13 mouse cellular contexts compared by ENCODE assay signal in the genomic region with DNA sequence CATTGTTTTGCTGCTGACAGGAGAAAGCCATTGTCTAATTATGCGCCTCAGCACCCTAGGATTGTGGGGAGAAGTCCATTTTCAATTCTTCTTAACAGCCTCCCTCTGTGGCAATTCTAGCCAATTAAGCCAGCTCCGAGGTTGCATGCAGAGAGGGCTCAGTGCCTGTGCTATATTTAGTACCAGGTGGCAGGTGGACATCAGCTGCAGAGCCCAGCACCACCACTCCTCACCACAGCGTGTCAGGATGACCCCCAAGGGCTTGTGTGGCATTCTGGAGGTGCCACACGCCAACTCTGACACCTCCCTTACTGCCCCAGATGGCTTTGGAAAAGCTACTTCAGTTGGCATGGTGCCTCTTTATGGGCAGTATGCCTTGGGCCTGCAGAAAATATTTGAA. TPM values are rescaled to one million over a fixed set of nuclear protein-coding genes. Genes with fewer than 3 reads are reported as not detected.
DNase-seq lines count a peak whose midpoint lies in the region; ATAC-seq and TF ChIP-seq lines count a peak whose summit lies in the region.
"Had no signal": no experiment of that assay in that cellular context is flagged by ENCODE, and none has a peak within 500 bp of the region (broad histone marks: within the 10 kb centered on the region; RNA-seq: fewer than 3 reads in every experiment).

No protein-coding gene starts in this region.

- no peak for ATAC-seq in midbrain, embryonic 14.5 days (ENCODE audit: low FRiP score, low TSS enrichment)
- ATAC-seq in hindbrain, postnatal 0 days: peak; percentile 70
- ATAC-seq in stomach, postnatal 0 days (ENCODE audit: low FRiP score, low TSS enrichment): no peak
- no peak for ATAC-seq in megakaryocyte-erythroid progenitor cell, adult 5-6 weeks (replicated peaks; ENCODE audit: low FRiP score, low TSS enrichment, poor library complexity, severe bottlenecking)
- ATAC-seq: inflammation-experienced regulatory T-cells, adult 6 months had no signal

- H3K27me3 ChIP-seq in midbrain, embryonic 14.5 days (ENCODE audit: control insufficient read depth, insufficient read depth, low read length): 0 out of 2 replicates have a peak, but pooled peaks cover 2% of the 10 kb centered on the region
- H3K27me3 ChIP-seq in midbrain, embryonic 10.5 days (ENCODE audit: low read depth, poor library complexity, severe bottlenecking): peaks cover 35% of the 10 kb centered on the region
- H3K27me3 ChIP-seq in hindbrain, postnatal 0 days (ENCODE audit: insufficient read depth, low read length): no peaks in the 10 kb centered on the region
- H3K27me3 ChIP-seq in stomach, postnatal 0 days (ENCODE audit: control insufficient read depth, insufficient read depth, low read length): no peaks in the 10 kb centered on the region

- no peaks in the 10 kb centered on the region for H3K9me3 ChIP-seq in midbrain, embryonic 14.5 days (ENCODE audit: control insufficient read depth, low read length)
- no peaks in the 10 kb centered on the region for H3K9me3 ChIP-seq in midbrain, embryonic 10.5 days (replicated peaks)
- no peaks in the 10 kb centered on the region for H3K9me3 ChIP-seq in hindbrain, postnatal 0 days (ENCODE audit: low read length)
- no peaks in the 10 kb centered on the region for H3K9me3 ChIP-seq in stomach, postnatal 0 days (ENCODE audit: control insufficient read depth, low read length)

- no peak for TF ChIP-seq POLR2A in lung, adult 2 months (IDR thresholded peaks at IDR 0.05; ENCODE audit: borderline replicate concordance, extremely low read depth, low read depth, low read length)

- no peaks in the 10 kb centered on the region for H3K36me3 ChIP-seq in midbrain, embryonic 14.5 days (ENCODE audit: control insufficient read depth, insufficient read depth, low read length)
- H3K36me3 ChIP-seq in midbrain, embryonic 10.5 days: no peaks in the 10 kb centered on the region
- no peaks in the 10 kb centered on the region for H3K36me3 ChIP-seq in hindbrain, postnatal 0 days (ENCODE audit: insufficient read depth, low read length)
- H3K36me3 ChIP-seq in stomach, postnatal 0 days (ENCODE audit: control insufficient read depth, insufficient read depth, low read length): no peaks in the 10 kb centered on the region

- no peak overlapping the region for H3K9ac ChIP-seq in midbrain, embryonic 14.5 days (replicated peaks; ENCODE audit: low read length)
- H3K9ac ChIP-seq in hindbrain, postnatal 0 days (replicated peaks; ENCODE audit: low read length): no peak overlapping the region
- no peak overlapping the region for H3K9ac ChIP-seq in stomach, postnatal 0 days (ENCODE audit: low read length)

- H3K4me1 ChIP-seq in midbrain, embryonic 14.5 days (ENCODE audit: control insufficient read depth, insufficient read depth, low read length): peaks cover 9% of the 10 kb centered on the region
- H3K4me1 ChIP-seq in midbrain, embryonic 10.5 days: peaks cover 13% of the 10 kb centered on the region
- H3K4me1 ChIP-seq in hindbrain, postnatal 0 days (ENCODE audit: insufficient read depth, low read length): peaks cover 15% of the 10 kb centered on the region
- H3K4me1 ChIP-seq in stomach, postnatal 0 days (replicated peaks; ENCODE audit: control insufficient read depth, insufficient read depth): no peaks in the 10 kb centered on the region
- H3K4me1 ChIP-seq in lung, adult 2 months (ENCODE audit: control insufficient read depth, insufficient read depth, low read length): no peaks in the 10 kb centered on the region

- no peak for DNase-seq in midbrain, embryonic 14.5 days
- no peak for DNase-seq in midbrain, embryonic 10.5 days (ENCODE audit: low spot score)
- peak; percentile 90 to 91 for DNase-seq in cerebellum, postnatal 10 days
- DNase-seq in hindbrain, postnatal 0 days (ENCODE audit: low spot score): peak; percentile 64
- peak; percentile 7 for DNase-seq in stomach, postnatal 0 days (ENCODE audit: low spot score)
- DNase-seq in lung, adult 2 months: no peak
- DNase-seq: heart, adult 18-20 months; thymus, postnatal 14 days had no signal

- TF ChIP-seq EP300 in stomach, postnatal 0 days (optimal IDR thresholded peaks at IDR 0.05): no peak

- 0 out of 2 replicates have a peak overlapping the region, but pooled peaks have one; percentile 32 for H3K27ac ChIP-seq in midbrain, embryonic 14.5 days (replicated peaks; ENCODE audit: low read depth, low read length)
- H3K27ac ChIP-seq in midbrain, embryonic 10.5 days (replicated peaks): no peak overlapping the region
- 0 out of 2 replicates have a peak overlapping the region, but pooled peaks have one; percentile 26 for H3K27ac ChIP-seq in hindbrain, postnatal 0 days
- H3K27ac ChIP-seq in stomach, postnatal 0 days (replicated peaks): no peak overlapping the region

- H3K4me2 ChIP-seq in midbrain, embryonic 14.5 days (ENCODE audit: low read length): no peak overlapping the region
- H3K4me2 ChIP-seq in hindbrain, postnatal 0 days (ENCODE audit: low read depth, low read length): no peak overlapping the region
- H3K4me2 ChIP-seq in stomach, postnatal 0 days (replicated peaks; ENCODE audit: low read depth): no peak overlapping the region

- TF ChIP-seq CTCF in hindbrain, postnatal 0 days (IDR thresholded peaks at IDR 0.05; ENCODE audit: low read depth): 0 out of 2 replicates have a peak, but pooled peaks have one; percentile 5
- TF ChIP-seq CTCF in stomach, postnatal 0 days (IDR thresholded peaks at IDR 0.05; ENCODE audit: low read depth): no peak
- no peak for TF ChIP-seq CTCF in lung, adult 2 months (IDR thresholded peaks at IDR 0.05; ENCODE audit: insufficient read depth, low read length)

- H3K4me3 ChIP-seq in midbrain, embryonic 14.5 days (replicated peaks; ENCODE audit: low read depth, low read length): no peak overlapping the region
- no peak overlapping the region for H3K4me3 ChIP-seq in midbrain, embryonic 10.5 days
- H3K4me3 ChIP-seq in hindbrain, postnatal 0 days (ENCODE audit: low read length): no peak overlapping the region
- no peak overlapping the region for H3K4me3 ChIP-seq in stomach, postnatal 0 days (ENCODE audit: low read depth, low read length)
- H3K4me3 ChIP-seq in lung, adult 2 months (replicated peaks; ENCODE audit: extremely low read depth, low read depth, low read length): no peak overlapping the region

- WGBS in midbrain, embryonic 14.5 days: 23% methylated on average over 4 of the region's 4 CpGs
- 36% methylated on average over 4 of the region's 4 CpGs for WGBS in midbrain, embryonic 10.5 days
- WGBS in hindbrain, postnatal 0 days: 15% methylated on average over 4 of the region's 4 CpGs
- WGBS in stomach, postnatal 0 days: 51% methylated on average over 4 of the region's 4 CpGs
- WGBS in lung, adult 2 months: 54% methylated on average over 4 of the region's 4 CpGs

RNA-seq across cellular contexts. Expression of a gene that starts 48.5 kb away (rescaled TPM):
- not detected in 2 replicates for polyA plus RNA-seq in midbrain, embryonic 14.5 days (2014; fragmentation: Nextera tagmentation; extraction: Ambion mirVana)
- not detected in 2 replicates for polyA plus RNA-seq in midbrain, embryonic 10.5 days (2016; fragmentation: Nextera tagmentation; extraction: Ambion mirVana)
- not detected in 2 replicates for total RNA-seq in hindbrain, postnatal 0 days (2014; rRNA removed)
- polyA plus RNA-seq in hindbrain, postnatal 0 days (2015; fragmentation: Nextera tagmentation; extraction: Ambion mirVana): not detected in 2 replicates
- not detected in 2 replicates for polyA plus RNA-seq in stomach, postnatal 0 days (2015; fragmentation: Nextera tagmentation; extraction: Ambion mirVana)
- total RNA-seq in megakaryocyte-erythroid progenitor cell, adult 5-6 weeks (2014; fragmentation: Nextera tagmentation): not detected in 2 replicates
- total RNA-seq in megakaryocyte-erythroid progenitor cell, adult 5-6 weeks (2017): not detected in 2 replicates
- polyA plus RNA-seq in lung, adult 2 months (2012; rRNA removed): not detected in 2 replicates
- total RNA-seq: heart, adult 18-20 months; left cerebral cortex, postnatal 10 days had no signal
- polyA plus RNA-seq: inflammation-experienced regulatory T-cells, adult 6 months; large intestine, adult 2 months; liver, embryonic 16.5 days had no signal

Comparison
In these comparisons a context has a peak if more than half of its experiments do, and no peak if none do; other contexts are left out.
1. H3K27ac ChIP-seq: peak in midbrain, embryonic 14.5 days (single experiment) and hindbrain, postnatal 0 days (single experiment); none in midbrain, embryonic 10.5 days (single experiment) and stomach, postnatal 0 days (single experiment).
2. DNase-seq: peak in cerebellum, postnatal 10 days (2 of 2), hindbrain, postnatal 0 days (single experiment) and stomach, postnatal 0 days (single experiment); none in midbrain, embryonic 14.5 days (single experiment), midbrain, embryonic 10.5 days (single experiment) and lung, adult 2 months (single experiment).